Mouse (Mus musculus) spleen, embryonic (tissue): ENCODE measurements around the gene Olfr1335.
"Not testable (repeated sequence)": the region's sequence is repeated elsewhere in the genome, so short reads cannot be mapped to it uniquely, and the experiment has no call there.

Experiments used
- CTCF ChIA-PET: fragments of 350-600 bp; sonication (Branson Sonifier 250); formaldehyde crosslinking; loops from one replicate; lab custom pipeline; 2022; lab: Charles Lee

Olfr1335 gene

DNA sequence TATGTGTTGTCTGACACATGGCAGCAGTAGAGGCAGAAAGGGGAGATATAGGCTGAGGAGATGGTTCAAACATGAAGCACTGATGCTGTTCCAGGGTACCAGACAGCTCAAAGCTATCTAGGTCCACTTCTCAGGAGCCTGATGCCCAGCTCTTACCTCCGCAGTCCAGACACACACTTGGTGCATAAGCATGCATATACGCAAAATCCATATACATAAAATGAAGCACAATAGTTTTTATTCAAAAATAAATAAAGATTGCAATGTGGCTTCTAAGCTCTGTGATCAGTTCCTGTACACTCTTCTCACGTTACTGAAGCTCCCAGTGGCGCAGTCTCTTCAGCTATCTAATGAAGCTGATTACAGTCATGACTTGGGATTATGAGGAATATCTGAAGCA lies at the start of gene Olfr1335:
TSS of gene Olfr1335 (minus strand) at position 101 of the 400 bp plus-strand sequence.
- CTCF ChIA-PET, result no interaction called here

DNA sequence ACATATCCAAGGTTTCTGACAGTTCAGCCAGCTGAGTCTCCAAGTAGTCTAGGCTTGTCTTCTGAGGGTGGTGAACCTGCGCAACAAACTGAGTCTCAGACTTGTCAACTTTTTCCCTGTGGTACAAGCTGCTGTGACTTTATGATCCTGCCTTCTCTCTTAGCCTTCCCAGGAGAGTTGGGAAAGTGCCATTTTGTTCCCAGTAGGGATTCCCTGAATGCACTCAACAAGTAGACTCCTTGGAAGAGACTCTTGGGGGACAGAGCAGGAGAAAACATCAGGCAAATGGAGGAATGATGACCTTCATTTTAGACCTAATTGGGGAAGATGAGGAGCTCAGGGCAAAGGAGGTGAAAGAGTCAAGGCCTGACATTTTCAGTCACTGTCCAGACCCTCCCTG lies 26.4 kb upstream of the Olfr1335 start, which contains the start of gene Olfr1333:
TSS of gene Olfr1333 (minus strand) at position 101 of the 400 bp plus-strand sequence.
- CTCF ChIA-PET, result no interaction called here

DNA sequence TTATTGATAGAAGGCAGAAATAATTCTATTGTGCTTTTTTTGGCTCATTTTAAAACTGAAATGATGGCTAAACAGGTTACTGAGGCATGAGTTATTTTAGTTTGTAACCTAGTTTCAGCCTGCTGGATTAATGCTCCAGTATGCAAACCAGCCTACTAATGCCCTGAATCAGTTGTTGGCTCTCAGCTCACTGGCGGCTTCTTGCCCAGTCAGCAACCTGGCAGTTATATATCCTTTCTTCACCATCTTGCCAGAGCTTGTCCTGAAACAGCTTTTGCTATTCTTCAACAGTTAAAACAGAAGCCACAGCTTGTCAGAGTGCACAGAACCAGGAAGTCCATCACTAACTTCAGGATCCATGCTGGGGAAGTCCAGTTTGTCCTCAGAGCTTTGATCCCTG lies 9.2 kb upstream of the Olfr1335 start:
- CTCF ChIA-PET, result no interaction called here

DNA sequence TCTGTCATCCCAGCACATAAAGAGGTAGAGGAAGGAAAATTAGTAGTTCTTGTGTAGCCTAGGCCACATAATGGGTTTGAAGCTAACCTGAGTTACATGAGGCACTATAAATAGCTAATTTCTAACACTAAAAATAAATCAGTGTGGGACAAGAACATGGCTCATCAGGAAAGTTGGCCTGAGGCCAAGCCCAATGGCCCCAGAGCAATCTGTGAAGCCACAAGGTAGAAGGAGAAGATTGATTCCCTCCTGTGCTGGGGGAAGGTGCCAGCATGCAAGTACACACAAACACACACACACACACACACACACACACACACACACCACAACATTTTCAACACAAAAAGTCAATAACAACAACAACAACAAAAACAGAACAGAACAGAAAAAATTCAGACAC lies 16.9 kb downstream of the Olfr1335 start:
- CTCF ChIA-PET, result not testable (repeated sequence)

DNA sequence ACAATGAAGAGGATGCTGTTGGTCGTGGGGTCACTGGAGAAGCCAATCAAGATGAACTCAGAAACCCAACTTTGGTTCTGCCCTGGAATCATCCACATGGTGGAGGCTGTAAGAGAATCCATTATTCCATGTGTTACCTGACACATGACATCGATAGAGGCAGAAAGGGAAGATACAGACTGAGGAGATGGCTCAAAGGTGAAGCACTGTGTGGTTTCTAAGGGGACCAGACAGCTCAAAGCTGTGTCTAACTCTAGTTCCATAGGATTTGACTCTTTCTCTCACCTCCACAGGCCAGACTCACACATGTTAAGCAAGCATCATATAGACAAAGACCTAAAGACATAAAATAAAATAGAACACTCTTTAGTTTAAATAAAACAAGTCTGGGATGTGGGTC lies 27.3 kb downstream of the Olfr1335 start, which contains the start of gene Olfr1337:
TSS of gene Olfr1337 (minus strand) at position 101 of the 400 bp plus-strand sequence.
- CTCF ChIA-PET, result no interaction called here
